Mouse (Mus musculus): ENCODE measurements around the gene Gm7029.

GRCm38 (mm10) chr17:33913905-33914304 is 40.3 kb downstream of the Gm7029 start:
- no peak for TF ChIP-seq POLR2A (IDR thresholded peaks at IDR 0.05; ENCODE audit: low read depth, low read length)
- TF ChIP-seq CTCF (IDR thresholded peaks at IDR 0.05; ENCODE audit: borderline replicate concordance, insufficient read depth, low read length): no peak
